Mouse (Mus musculus): Measurements from ENCODE around the gene Rap1gap2. TPM values are rescaled to one million over a fixed set of nuclear protein-coding genes. Genes with fewer than 3 reads are reported as not detected.

The Rap1gap2 gene
- 3.2 and 4.5 TPM in 2 replicates for polyA plus RNA-seq (2015; fragmentation: Nextera tagmentation; extraction: Ambion mirVana)

GRCm38 (mm10) chr11:74610545-74611176 lies at the start of gene Rap1gap2:
Gene Rap1gap2 (minus strand): TSS chr11:74610915.

GRCm38 (mm10) chr11:74649095-74649646 lies 38.5 kb upstream of the Rap1gap2 start, which contains the start of gene Cluh:
Gene Cluh (plus strand): TSS chr11:74649495.

GRCm38 (mm10) chr11:74619201-74619955 lies 8.7 kb upstream of the Rap1gap2 start, which contains the start of gene Ccdc92b:
Gene Ccdc92b (plus strand): TSS chr11:74619605.

GRCm38 (mm10) chr11:74361769-74362168 lies 248.9 kb downstream of the Rap1gap2 start, which contains the start of gene Olfr412:
Gene Olfr412 (plus strand): TSS chr11:74362069.

GRCm38 (mm10) chr11:74352550-74352949 lies 258.2 kb downstream of the Rap1gap2 start, which contains the start of gene Olfr411:
Gene Olfr411 (minus strand): TSS chr11:74352650.

GRCm38 (mm10) chr11:74337931-74338330 lies 272.8 kb downstream of the Rap1gap2 start, which contains the start of gene Olfr410:
Gene Olfr410 (minus strand): TSS chr11:74338031.

Other genes with a start within 250 kb of the Rap1gap2 start
- not detected in 2 replicates for gene Olfr412, start 248.8 kb downstream of the Rap1gap2 start, polyA plus RNA-seq (2015; fragmentation: Nextera tagmentation; extraction: Ambion mirVana)
- 4.4 and 5.0 TPM in 2 replicates for gene Ccdc92b, start 8.7 kb upstream of the Rap1gap2 start, polyA plus RNA-seq (2015; fragmentation: Nextera tagmentation; extraction: Ambion mirVana)
- 11.7 and 12.5 TPM in 2 replicates for gene Cluh, start 38.6 kb upstream of the Rap1gap2 start, polyA plus RNA-seq (2015; fragmentation: Nextera tagmentation; extraction: Ambion mirVana)
- 46.9 and 51.4 TPM in 2 replicates for gene Pafah1b1, start 113.8 kb upstream of the Rap1gap2 start, polyA plus RNA-seq (2015; fragmentation: Nextera tagmentation; extraction: Ambion mirVana)
- gene Mettl16, start 159.9 kb upstream of the Rap1gap2 start, polyA plus RNA-seq (2015; fragmentation: Nextera tagmentation; extraction: Ambion mirVana): 22.0 and 24.6 TPM in 2 replicates
- gene Mnt, start 220.0 kb upstream of the Rap1gap2 start, polyA plus RNA-seq (2015; fragmentation: Nextera tagmentation; extraction: Ambion mirVana): 3.3 TPM in 2 replicates